8 mouse cellular contexts compared by ENCODE assay signal in genomic region chr1:133610601-133611000, GRCm38 (mm10). TPM values are rescaled to one million over a fixed set of nuclear protein-coding genes. Genes with fewer than 3 reads are reported as not detected.
DNase-seq lines count a peak whose midpoint lies in the region; ATAC-seq and TF ChIP-seq lines count a peak whose summit lies in the region.

No protein-coding gene starts in this region.

- TF ChIP-seq CTCF in liver, embryonic 14.5 days (IDR thresholded peaks at IDR 0.05; ENCODE audit: low read depth): no peak

- in situ Hi-C loops in ES-E14 (cut with MboI; ENCODE audit: low sequenced_read_pairs in 2 of 2, unreplicated experiment in 2 of 2): loop anchor here (25.0 kb wide), 2 partner anchors 223 to 448 kb away; partner anchors contain the start of gene Plekha6 (in 1 of the 2)

- no peak overlapping the region for H3K9ac ChIP-seq in hindbrain, embryonic 11.5 days (ENCODE audit: low read depth, low read length)
- H3K9ac ChIP-seq in ES-E14 (ENCODE audit: insufficient read depth, low read depth, low read length, poor library complexity, severe bottlenecking): peak overlapping the region; percentile 54; the same call in 1 of the 2 replicates
- peak overlapping the region; percentile 18 for H3K9ac ChIP-seq in liver, embryonic 14.5 days (replicated peaks)

- H3K9me3 ChIP-seq in hindbrain, embryonic 10.5 days: no peaks in the 10 kb centered on the region
- no peaks in the 10 kb centered on the region for H3K9me3 ChIP-seq in hindbrain, embryonic 11.5 days (ENCODE audit: control insufficient read depth, low read length)
- no peaks in the 10 kb centered on the region for H3K9me3 ChIP-seq in ES-E14 (ENCODE audit: control insufficient read depth, insufficient read depth, low read depth, low read length)
- H3K9me3 ChIP-seq in liver, embryonic 14.5 days (ENCODE audit: control insufficient read depth, low read length): no peaks in the 10 kb centered on the region

- peaks cover 46% of the 10 kb centered on the region for H3K36me3 ChIP-seq in hindbrain, embryonic 10.5 days
- peaks cover 3% of the 10 kb centered on the region; the same call in 1 of the 2 replicates for H3K36me3 ChIP-seq in hindbrain, embryonic 11.5 days (ENCODE audit: control insufficient read depth, insufficient read depth, low read length)
- peaks cover 17% of the 10 kb centered on the region for H3K36me3 ChIP-seq in ES-E14 (ENCODE audit: control insufficient read depth, insufficient read depth, low read length, poor library complexity, severe bottlenecking)
- H3K36me3 ChIP-seq in liver, embryonic 14.5 days (replicated peaks; ENCODE audit: control insufficient read depth, insufficient read depth, low read depth): peaks cover 26% of the 10 kb centered on the region

- no peak for DNase-seq in hindbrain, embryonic 10.5 days (ENCODE audit: low spot score)
- no peak for DNase-seq in hindbrain, embryonic 11.5 days (ENCODE audit: low spot score)
- no peak for DNase-seq in ES-E14 (ENCODE audit: low read depth, low spot score)
- DNase-seq in liver, embryonic 14.5 days (ENCODE audit: low read depth in 3 of 3, low spot score in 3 of 3): no peak
- no peak for DNase-seq in c-Kit-positive CD71-positive TER-119-positive erythroid progenitor cells, embryonic 14.5 days (ENCODE audit: low spot score)
- no peak for DNase-seq in left cerebral cortex, adult 8-10 months (ENCODE audit: low spot score in 2 of 2)
- no peak for DNase-seq in cerebellum, postnatal 36 days

- 62% methylated on average over 6 of the region's 6 CpGs for WGBS in hindbrain, embryonic 10.5 days
- WGBS in hindbrain, embryonic 11.5 days: 56% methylated on average over 6 of the region's 6 CpGs
- WGBS in liver, embryonic 14.5 days (ENCODE audit: insufficient replicate concordance): 48% methylated on average over 6 of the region's 6 CpGs

- H3K27me3 ChIP-seq in hindbrain, embryonic 10.5 days (ENCODE audit: insufficient read depth, poor library complexity, severe bottlenecking): no peaks in the 10 kb centered on the region
- H3K27me3 ChIP-seq in hindbrain, embryonic 11.5 days (ENCODE audit: control insufficient read depth, insufficient read depth, low read length): no peaks in the 10 kb centered on the region
- H3K27me3 ChIP-seq in liver, embryonic 14.5 days (ENCODE audit: control insufficient read depth, insufficient read depth, low read length): no peaks in the 10 kb centered on the region

- H3K4me3 ChIP-seq in hindbrain, embryonic 10.5 days: peak overlapping the region; percentile 94
- H3K4me3 ChIP-seq in hindbrain, embryonic 11.5 days (ENCODE audit: low read depth, low read length): no peak overlapping the region
- peak overlapping the region in 1 of 2 experiments; percentile 95; a peak in 2 of 4 replicates for H3K4me3 ChIP-seq in ES-E14 (ENCODE audit: insufficient read depth in 1 of 2, low read depth in 1 of 2, low read length in 2 of 2, poor library complexity in 1 of 2, severe bottlenecking in 1 of 2)
- peak overlapping the region; percentile 14 to 76 for H3K4me3 ChIP-seq in liver, embryonic 14.5 days (ENCODE audit: insufficient read depth in 1 of 2, low read depth in 2 of 2, low read length in 2 of 2)

- ATAC-seq in hindbrain, embryonic 11.5 days (ENCODE audit: low FRiP score): no peak; the same call in none of the 2 replicates
- peak; percentile 2; the same call in 1 of the 2 replicates for ATAC-seq in erythroblast, adult 5-6 weeks (replicated peaks; ENCODE audit: low FRiP score, poor library complexity, severe bottlenecking)
- no peak for ATAC-seq in liver, embryonic 14.5 days (ENCODE audit: insufficient read depth)

- H3K27ac ChIP-seq in hindbrain, embryonic 10.5 days: peak overlapping the region; percentile 99
- no peak overlapping the region for H3K27ac ChIP-seq in hindbrain, embryonic 11.5 days (ENCODE audit: low read depth, low read length)
- no peak overlapping the region for H3K27ac ChIP-seq in ES-E14 (ENCODE audit: insufficient read depth, low read depth, low read length, poor library complexity, severe bottlenecking)
- H3K27ac ChIP-seq in liver, embryonic 14.5 days: no peak overlapping the region

- H3K4me2 ChIP-seq in hindbrain, embryonic 11.5 days (replicated peaks; ENCODE audit: low read depth, low read length): no peak overlapping the region
- peak overlapping the region; percentile 49 for H3K4me2 ChIP-seq in liver, embryonic 14.5 days (ENCODE audit: low read depth)

- H3K4me1 ChIP-seq in hindbrain, embryonic 10.5 days (replicated peaks): peaks cover 16% of the 10 kb centered on the region; the same call in 1 of the 2 replicates
- H3K4me1 ChIP-seq in hindbrain, embryonic 11.5 days (replicated peaks; ENCODE audit: control insufficient read depth, insufficient read depth, low read length): no peaks in the 10 kb centered on the region
- H3K4me1 ChIP-seq in ES-E14 (ENCODE audit: control insufficient read depth in 2 of 2, insufficient read depth in 2 of 2, low read length in 2 of 2, poor library complexity in 1 of 2): peaks cover 0 to 2% of the 10 kb centered on the region in 2 experiments; a peak in 1 of 4 replicates
- peaks cover 0 to 7% of the 10 kb centered on the region in 2 experiments; a peak in 2 of 4 replicates for H3K4me1 ChIP-seq in liver, embryonic 14.5 days (replicated peaks; ENCODE audit: control insufficient read depth in 2 of 2, insufficient read depth in 2 of 2, low read length in 1 of 2)

- no peak for TF ChIP-seq EP300 in liver, embryonic 14.5 days (IDR thresholded peaks at IDR 0.05; ENCODE audit: low read depth)

TF ChIP-seq in ES-E14, 5 proteins besides CTCF, POLR2A, EP300 and RAD21:
- TF ChIP-seq CHD2 (IDR thresholded peaks at IDR 0.05; ENCODE audit: low read depth, low read length): no peak
- no peak for TF ChIP-seq ZC3H11A (IDR thresholded peaks at IDR 0.05; ENCODE audit: borderline replicate concordance, low read depth, low read length)
- TF ChIP-seq MAFK (IDR thresholded peaks at IDR 0.05; ENCODE audit: insufficient read depth, low read depth, low read length): no peak
- TF ChIP-seq HCFC1 (IDR thresholded peaks at IDR 0.05; ENCODE audit: borderline replicate concordance, insufficient read depth, low read length): no peak
- TF ChIP-seq ZNF384 (IDR thresholded peaks at IDR 0.05; ENCODE audit: low read depth, low read length): no peak

RNA-seq across cellular contexts. Expression of gene Snrpe, which starts 0.5 kb away (rescaled TPM):
- polyA plus RNA-seq in hindbrain, embryonic 10.5 days (2016; fragmentation: Nextera tagmentation; extraction: Ambion mirVana): 842 and 897 TPM in 2 replicates
- 725 and 781 TPM in 2 replicates for polyA plus RNA-seq in hindbrain, embryonic 11.5 days (2014; fragmentation: Nextera tagmentation; extraction: Ambion mirVana)
- 443 and 576 TPM in 2 replicates for total RNA-seq in ES-E14 (2012; rRNA removed)
- 74.4 and 111 TPM in 2 replicates for total RNA-seq in erythroblast, adult 5-6 weeks (2015; ENCODE audit: low replicate concordance)
- 55.4 and 158 TPM in 2 replicates for total RNA-seq in erythroblast, adult 5-6 weeks (2017; ENCODE audit: low replicate concordance)
- 175 and 241 TPM in 2 replicates for polyA plus RNA-seq in liver, embryonic 14.5 days (2012; rRNA removed)
- polyA plus RNA-seq in liver, embryonic 14.5 days (2014; fragmentation: Nextera tagmentation; extraction: Ambion mirVana): 488 and 500 TPM in 2 replicates
- 10 to 100 TPM; 55.0 to 65.3 (median 63.9) TPM for total RNA-seq in left cerebral cortex, adult 8-10 months (2022)

RNA-seq across cellular contexts. Expression of gene Zbed6, which starts 50.1 kb away (rescaled TPM):
- polyA plus RNA-seq in hindbrain, embryonic 10.5 days (2016; fragmentation: Nextera tagmentation; extraction: Ambion mirVana): not detected in 2 replicates
- polyA plus RNA-seq in hindbrain, embryonic 11.5 days (2014; fragmentation: Nextera tagmentation; extraction: Ambion mirVana): not detected in 2 replicates
- total RNA-seq in ES-E14 (2012; rRNA removed): 16.7 and 22.1 TPM in 2 replicates
- total RNA-seq in erythroblast, adult 5-6 weeks (2015; ENCODE audit: low replicate concordance): 5.2 TPM in 1 of 2 replicates, not detected in the other
- total RNA-seq in erythroblast, adult 5-6 weeks (2017; ENCODE audit: low replicate concordance): 12.8 and 27.2 TPM in 2 replicates
- 0.27 and 1.4 TPM in 2 replicates for polyA plus RNA-seq in liver, embryonic 14.5 days (2012; rRNA removed)
- not detected in 2 replicates for polyA plus RNA-seq in liver, embryonic 14.5 days (2014; fragmentation: Nextera tagmentation; extraction: Ambion mirVana)
- total RNA-seq in left cerebral cortex, adult 8-10 months (2022): 1 to 10 TPM; 7.0 to 9.4 (median 7.3) TPM

RNA-seq across cellular contexts. Expression of gene Gm38394, which starts 50.5 kb away (rescaled TPM):
- polyA plus RNA-seq in hindbrain, embryonic 10.5 days (2016; fragmentation: Nextera tagmentation; extraction: Ambion mirVana): 3.9 and 4.7 TPM in 2 replicates
- polyA plus RNA-seq in hindbrain, embryonic 11.5 days (2014; fragmentation: Nextera tagmentation; extraction: Ambion mirVana): 6.7 and 10.4 TPM in 2 replicates
- total RNA-seq in ES-E14 (2012; rRNA removed): 5.9 and 8.7 TPM in 2 replicates
- total RNA-seq in erythroblast, adult 5-6 weeks (2015; ENCODE audit: low replicate concordance): 17.6 and 22.9 TPM in 2 replicates
- 5.5 and 16.6 TPM in 2 replicates for total RNA-seq in erythroblast, adult 5-6 weeks (2017; ENCODE audit: low replicate concordance)
- 1.4 and 1.6 TPM in 2 replicates for polyA plus RNA-seq in liver, embryonic 14.5 days (2012; rRNA removed)
- polyA plus RNA-seq in liver, embryonic 14.5 days (2014; fragmentation: Nextera tagmentation; extraction: Ambion mirVana): 1.6 and 1.7 TPM in 2 replicates
- total RNA-seq in left cerebral cortex, adult 8-10 months (2022): 10 to 100 TPM; 22.9 to 26.3 (median 25.1) TPM
